Mouse (Mus musculus): Measurements from ENCODE around the gene Rnpepl1. TPM values are rescaled to one million over a fixed set of nuclear protein-coding genes. Genes with fewer than 3 reads are reported as not detected.
A peak's percentile ranks its signal among the peaks of the same experiment; 100 is the strongest.

Gene Rnpepl1
- polyA plus RNA-seq (2015; fragmentation: Nextera tagmentation; extraction: Ambion mirVana), result 44.0 and 45.5 TPM in 2 replicates

DNA sequence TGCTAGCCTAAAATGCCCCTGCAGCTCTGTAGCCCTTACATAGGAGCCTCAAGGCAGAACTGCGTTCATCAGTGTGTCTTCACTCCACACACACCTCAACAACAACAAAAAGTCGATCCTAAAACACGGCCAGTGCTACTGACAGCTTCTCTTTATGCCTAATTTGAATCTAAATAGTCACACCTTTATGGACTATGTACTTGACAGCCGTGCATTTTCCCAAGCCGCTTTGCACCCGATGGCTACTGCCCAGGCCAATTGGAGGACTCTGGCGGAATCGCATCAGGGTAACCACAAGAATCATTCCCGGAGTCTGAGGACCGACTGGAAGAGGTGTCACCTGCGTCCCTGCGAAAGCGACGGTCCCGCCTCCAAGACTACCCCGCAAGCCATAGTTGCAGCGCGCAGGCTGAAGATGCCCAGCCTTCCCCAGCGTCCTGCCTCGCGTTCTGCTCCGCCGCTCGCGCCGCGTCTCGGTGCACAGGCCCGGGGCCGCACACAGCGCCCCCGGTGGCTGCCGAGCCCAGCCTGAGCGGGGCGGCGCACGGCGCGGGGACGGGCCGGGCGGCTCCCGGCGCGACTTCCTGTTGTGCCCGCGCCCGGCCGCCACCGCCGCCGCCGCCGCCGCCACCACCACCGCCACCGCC lies at the start of gene Rnpepl1:
Gene Rnpepl1, plus strand, starts transcription at position 545 of the 647 bp plus-strand sequence.
- under 1% methylated on average over 41 of the region's 57 CpGs for WGBS
- Histone ChIP-seq H3K27ac (peak within 1 kb of the TSS; percentile 93), H3K9me3 (no peaks in the 10 kb centered on the region), H3K36me3 (peaks cover 10% of the 10 kb centered on the region; the same call in 1 of the 2 replicates), H3K9ac (peak within 1 kb of the TSS; percentile 62), H3K4me3 (replicated peaks) (peak within 1 kb of the TSS; percentile 68), H3K27me3 (replicated peaks) (no peaks in the 10 kb centered on the region), H3K4me2 (peak within 1 kb of the TSS; percentile 87), H3K4me1 (peaks cover 30% of the 10 kb centered on the region)
- peak; percentile 71 for ATAC-seq (ENCODE audit: insufficient read depth, low FRiP score, low read depth)

DNA sequence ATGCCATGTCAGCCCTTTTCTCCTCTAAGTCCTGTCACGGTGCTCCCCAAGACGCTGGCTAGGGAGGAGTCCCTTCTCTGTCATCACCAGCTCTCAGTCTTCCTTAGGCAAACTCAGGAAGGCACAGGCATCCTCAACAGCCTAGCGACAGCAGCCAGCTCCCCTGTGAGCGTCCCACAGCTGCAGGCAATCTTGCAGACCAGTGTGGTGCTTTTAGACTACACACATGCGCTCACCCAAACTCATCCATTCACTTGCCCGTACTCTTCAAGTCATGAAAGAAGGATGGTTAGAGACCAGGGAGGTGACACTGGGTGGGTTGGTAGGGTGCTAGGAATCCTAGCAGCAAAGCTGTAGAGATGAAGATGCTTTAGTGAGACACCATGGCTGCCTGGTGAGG lies 49.1 kb upstream of the Rnpepl1 start:
- H3K4me1 ChIP-seq, result no peaks in the 10 kb centered on the region
- ATAC-seq (ENCODE audit: insufficient read depth, low FRiP score, low read depth), result no peak
- no peaks in the 10 kb centered on the region for H3K9me3 ChIP-seq
- H3K27ac ChIP-seq, result no peak overlapping the region
- H3K4me3 ChIP-seq (replicated peaks), result no peak overlapping the region
- WGBS, result 74% methylated on average over 6 of the region's 6 CpGs
- H3K27me3 ChIP-seq (replicated peaks), result no peaks in the 10 kb centered on the region
- no peak overlapping the region for H3K4me2 ChIP-seq
- H3K9ac ChIP-seq, result no peak overlapping the region
- H3K36me3 ChIP-seq, result peaks cover 19% of the 10 kb centered on the region

DNA sequence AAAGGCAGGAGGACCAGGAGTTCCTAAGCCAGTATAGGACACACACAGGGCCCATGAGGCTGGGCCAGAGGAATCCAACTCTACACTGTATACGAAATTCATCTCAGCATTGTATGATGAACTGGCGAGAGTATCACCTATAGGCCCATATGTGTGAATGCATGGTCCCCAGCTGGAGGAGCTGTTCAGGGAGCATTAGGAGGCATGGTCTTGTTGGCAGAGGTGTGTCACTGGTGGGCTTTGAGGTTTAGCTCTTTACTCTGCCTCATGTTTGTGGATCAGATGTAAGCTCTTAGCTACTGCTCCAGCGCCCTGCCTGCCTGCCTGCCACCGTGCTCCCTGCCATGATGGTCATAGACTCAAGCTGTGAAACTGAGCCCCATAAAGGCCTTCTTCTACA lies 47.3 kb upstream of the Rnpepl1 start:
- Histone ChIP-seq H3K4me2 (no peak overlapping the region), H3K9me3 (no peaks in the 10 kb centered on the region), H3K4me3 (replicated peaks) (no peak overlapping the region), H3K27ac (no peak overlapping the region), H3K36me3 (peaks cover 12% of the 10 kb centered on the region; the same call in 1 of the 2 replicates), H3K4me1 (no peaks in the 10 kb centered on the region), H3K9ac (no peak overlapping the region), H3K27me3 (replicated peaks) (no peaks in the 10 kb centered on the region)
- no peak for ATAC-seq (ENCODE audit: insufficient read depth, low FRiP score, low read depth)
- WGBS, result 83% methylated on average over 4 of the region's 4 CpGs

DNA sequence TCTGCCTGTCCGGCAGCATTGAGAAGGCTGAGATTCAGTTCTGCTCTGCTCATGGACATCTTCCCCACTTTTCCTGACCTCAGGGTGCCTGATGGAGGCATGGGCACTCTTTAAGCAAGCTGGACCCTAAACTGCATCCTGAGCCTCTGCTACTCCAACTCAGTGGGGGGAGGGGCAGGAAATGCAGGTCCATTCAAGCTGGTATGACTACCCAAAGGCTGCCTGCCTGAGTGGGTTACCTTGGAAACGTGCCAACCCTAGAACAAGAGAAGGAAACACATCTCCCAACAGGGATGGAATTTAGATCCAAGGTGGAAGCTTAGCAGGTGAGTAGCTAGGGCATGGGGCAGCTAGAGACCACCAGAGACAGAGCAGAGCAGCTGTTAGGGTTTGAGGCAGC lies 44.4 kb upstream of the Rnpepl1 start:
- Histone ChIP-seq H3K4me2 (no peak overlapping the region), H3K9me3 (no peaks in the 10 kb centered on the region), H3K36me3 (no peaks in the 10 kb centered on the region), H3K4me3 (replicated peaks) (no peak overlapping the region), H3K4me1 (no peaks in the 10 kb centered on the region), H3K27ac (no peak overlapping the region), H3K27me3 (replicated peaks) (no peaks in the 10 kb centered on the region), H3K9ac (no peak overlapping the region)
- no peak for ATAC-seq (ENCODE audit: insufficient read depth, low FRiP score, low read depth)
- WGBS, result 64% methylated on average over 2 of the region's 2 CpGs

DNA sequence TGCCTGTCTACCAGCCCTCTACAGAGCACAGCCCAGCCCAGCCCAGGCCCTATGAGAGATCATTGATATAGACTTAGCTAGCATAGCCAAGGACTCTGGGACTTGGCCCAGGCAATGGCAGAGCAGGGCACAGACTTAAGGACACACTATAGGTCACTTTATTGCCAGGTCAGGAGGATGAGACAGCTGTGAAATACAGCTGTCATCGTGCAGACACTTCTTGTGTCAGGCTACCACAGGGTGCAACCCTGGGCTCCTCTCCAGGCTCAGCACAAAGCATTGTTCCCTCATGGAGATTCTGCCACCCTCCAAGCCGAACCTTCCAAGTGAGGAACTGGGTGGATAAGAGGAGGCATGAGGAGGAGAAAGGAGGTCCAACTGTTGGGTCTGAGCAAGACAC lies 40.6 kb upstream of the Rnpepl1 start:
- Histone ChIP-seq H3K9me3 (no peaks in the 10 kb centered on the region), H3K27me3 (replicated peaks) (no peaks in the 10 kb centered on the region), H3K4me3 (replicated peaks) (no peak overlapping the region), H3K9ac (no peak overlapping the region), H3K4me2 (no peak overlapping the region), H3K4me1 (no peaks in the 10 kb centered on the region), H3K36me3 (no peaks in the 10 kb centered on the region), H3K27ac (no peak overlapping the region)
- ATAC-seq (ENCODE audit: insufficient read depth, low FRiP score, low read depth), result no peak
- whole genome bisulfite sequencing, result 78% methylated on average over 2 of the region's 2 CpGs

DNA sequence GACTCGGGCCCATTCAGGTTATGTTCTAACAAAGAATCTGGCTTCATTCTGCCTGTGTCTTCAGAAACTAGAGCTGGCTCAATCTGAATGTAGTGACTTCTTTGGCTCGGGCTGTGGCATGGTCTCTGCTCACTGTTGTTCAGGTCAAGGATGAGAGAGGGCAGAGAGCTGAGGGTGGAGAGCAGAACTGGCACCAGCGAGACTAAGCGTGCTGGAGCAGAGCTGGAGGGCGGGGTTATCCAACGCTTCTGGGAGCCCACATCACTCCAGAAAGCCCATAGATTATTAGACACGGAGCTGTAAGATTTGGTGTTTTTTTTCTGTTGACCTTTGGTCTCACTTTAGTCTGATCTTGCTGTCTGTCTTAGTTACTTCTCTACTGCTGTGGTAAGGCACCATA lies 37.9 kb upstream of the Rnpepl1 start:
- Histone ChIP-seq H3K4me3 (replicated peaks) (no peak overlapping the region), H3K27ac (no peak overlapping the region), H3K9me3 (no peaks in the 10 kb centered on the region), H3K4me1 (no peaks in the 10 kb centered on the region), H3K27me3 (replicated peaks) (no peaks in the 10 kb centered on the region), H3K9ac (no peak overlapping the region), H3K4me2 (no peak overlapping the region), H3K36me3 (no peaks in the 10 kb centered on the region)
- ATAC-seq (ENCODE audit: insufficient read depth, low FRiP score, low read depth), result no peak
- 75% methylated on average over 7 of the region's 7 CpGs for WGBS

DNA sequence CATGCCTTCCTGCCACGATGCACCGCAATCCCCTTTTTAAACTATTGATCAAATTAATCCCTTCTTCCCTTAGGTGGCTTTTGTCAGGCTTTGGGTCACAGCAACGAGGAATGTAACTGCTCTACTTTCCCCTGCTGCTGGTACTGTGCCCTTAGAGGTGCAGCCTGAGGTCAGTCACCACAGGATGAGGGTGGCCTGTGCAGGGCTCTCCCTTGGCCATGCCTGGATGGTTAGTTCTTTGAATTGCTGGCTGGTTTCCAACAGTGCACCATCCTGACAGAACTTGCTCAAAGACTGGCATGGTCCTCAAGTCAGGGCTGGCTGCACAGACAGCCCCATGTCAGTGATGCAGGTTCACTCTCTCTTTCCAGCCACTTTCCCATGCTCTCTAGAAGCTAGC lies 36.6 kb upstream of the Rnpepl1 start:
- H3K9ac ChIP-seq, result no peak overlapping the region
- no peak overlapping the region for H3K4me3 ChIP-seq (replicated peaks)
- no peak for ATAC-seq (ENCODE audit: insufficient read depth, low FRiP score, low read depth)
- no peaks in the 10 kb centered on the region for H3K27me3 ChIP-seq (replicated peaks)
- H3K27ac ChIP-seq, result no peak overlapping the region
- 77% methylated on average over 3 of the region's 3 CpGs for WGBS
- no peak overlapping the region for H3K4me2 ChIP-seq
- no peaks in the 10 kb centered on the region for H3K4me1 ChIP-seq
- H3K36me3 ChIP-seq, result no peaks in the 10 kb centered on the region
- no peaks in the 10 kb centered on the region for H3K9me3 ChIP-seq

DNA sequence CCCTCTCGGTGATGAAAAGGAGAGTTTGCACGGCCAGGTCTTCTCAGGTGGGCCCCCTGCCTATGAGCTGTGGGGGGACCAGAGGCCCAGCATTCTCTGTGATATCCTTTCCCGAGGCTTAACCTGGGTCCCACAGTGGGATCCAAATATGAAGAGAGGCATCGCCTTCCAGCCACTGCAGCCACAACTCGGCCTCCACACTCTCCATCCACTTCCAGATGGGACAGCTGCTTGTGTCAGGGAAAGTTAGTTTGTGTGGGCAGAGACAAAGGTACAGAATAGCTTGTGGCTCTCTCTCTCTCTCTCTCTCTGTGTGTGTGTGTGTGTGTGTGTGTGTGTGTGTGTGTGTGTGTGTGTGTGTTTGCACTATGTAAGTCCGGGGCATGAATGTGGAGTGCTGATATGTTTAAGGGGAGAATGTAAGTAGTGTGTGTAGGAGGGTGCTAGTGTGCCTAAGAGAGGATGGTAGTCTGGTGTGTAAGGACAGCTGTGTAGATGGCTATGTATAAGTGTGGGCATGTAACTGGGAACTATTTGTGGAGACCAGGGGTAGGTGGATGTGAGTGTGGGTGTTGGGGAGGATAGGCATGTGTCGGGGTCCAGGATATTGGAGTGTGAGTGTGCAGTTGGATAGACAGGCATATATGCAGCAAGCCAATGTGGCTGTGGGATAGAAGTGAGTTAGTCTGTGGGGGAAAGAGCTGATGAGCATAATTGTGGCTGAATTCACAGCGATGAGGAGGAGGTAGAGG lies 35.0 kb upstream of the Rnpepl1 start:
- no peaks in the 10 kb centered on the region for H3K9me3 ChIP-seq
- H3K27me3 ChIP-seq (replicated peaks), result no peaks in the 10 kb centered on the region
- H3K4me1 ChIP-seq, result no peaks in the 10 kb centered on the region
- no peak overlapping the region for H3K9ac ChIP-seq
- no peak overlapping the region for H3K4me2 ChIP-seq
- 79% methylated on average over 8 of the region's 8 CpGs for WGBS
- H3K36me3 ChIP-seq, result no peaks in the 10 kb centered on the region
- ATAC-seq (ENCODE audit: insufficient read depth, low FRiP score, low read depth), result no peak
- H3K27ac ChIP-seq, result no peak overlapping the region
- no peak overlapping the region for H3K4me3 ChIP-seq (replicated peaks)

DNA sequence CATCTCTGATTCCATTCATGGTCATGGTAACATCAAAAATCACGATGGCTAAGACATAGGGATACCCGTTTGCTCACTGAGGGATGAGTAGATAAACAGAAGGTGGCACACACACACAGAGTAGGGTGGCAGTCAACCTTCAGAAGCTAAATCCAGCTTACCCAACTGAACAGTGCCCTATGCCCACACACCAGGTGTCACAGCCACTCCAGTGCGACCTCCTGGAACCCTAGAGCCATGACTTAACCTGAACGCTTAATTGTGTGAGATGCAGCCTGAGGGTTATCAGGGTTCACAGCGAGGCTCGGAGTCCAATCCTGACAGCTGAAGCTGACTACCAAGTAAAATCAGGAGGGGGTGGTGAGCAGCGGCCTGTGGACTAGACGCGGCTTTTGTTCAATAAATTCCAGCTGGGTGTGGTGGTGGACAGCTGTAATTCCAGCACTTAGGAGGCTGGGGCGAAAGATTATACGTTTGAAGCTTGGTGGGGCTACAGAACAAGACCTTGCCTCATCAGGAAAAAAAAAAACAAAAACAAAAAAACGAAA lies 33.1 kb upstream of the Rnpepl1 start:
- Histone ChIP-seq H3K4me1 (no peaks in the 10 kb centered on the region), H3K27me3 (replicated peaks) (no peaks in the 10 kb centered on the region), H3K4me3 (replicated peaks) (no peak overlapping the region), H3K36me3 (no peaks in the 10 kb centered on the region), H3K27ac (no peak overlapping the region), H3K9me3 (no peaks in the 10 kb centered on the region), H3K9ac (no peak overlapping the region), H3K4me2 (no peak overlapping the region)
- 56% methylated on average over 12 of the region's 12 CpGs for WGBS
- ATAC-seq (ENCODE audit: insufficient read depth, low FRiP score, low read depth), result no peak

DNA sequence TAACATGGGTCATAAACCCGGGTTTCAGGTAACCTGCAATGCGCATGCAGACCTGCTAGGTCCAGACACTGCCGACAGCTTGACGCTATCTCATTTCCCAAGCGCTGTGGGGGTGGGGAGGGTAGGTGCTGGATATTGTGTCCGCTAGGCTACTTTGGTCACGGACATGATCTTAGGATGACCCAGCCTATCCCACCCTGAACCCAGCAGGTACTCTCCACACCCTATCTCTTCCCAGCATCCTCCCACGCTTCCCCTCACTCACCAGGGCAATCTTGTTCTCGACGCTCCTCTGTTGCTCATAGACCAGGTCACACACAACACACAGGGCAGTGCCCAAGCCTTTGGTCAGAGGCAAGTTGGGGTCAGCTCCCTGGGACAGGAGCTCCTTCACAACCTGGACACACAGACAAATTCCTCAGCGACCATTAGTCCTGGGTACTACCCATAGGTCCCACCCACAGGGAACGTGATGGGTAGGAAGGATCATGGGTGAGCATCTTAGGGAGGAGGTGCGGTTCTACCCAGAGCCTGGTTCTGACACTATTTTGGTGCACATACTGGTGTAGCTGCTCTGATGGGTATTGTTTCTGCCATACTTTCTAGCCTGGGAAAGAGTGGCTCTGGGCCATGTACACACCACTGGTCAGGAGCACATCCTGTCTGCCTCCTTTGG lies 32.4 kb upstream of the Rnpepl1 start:
- H3K4me3 ChIP-seq (replicated peaks), result no peak overlapping the region
- H3K4me1 ChIP-seq, result no peaks in the 10 kb centered on the region
- no peaks in the 10 kb centered on the region for H3K27me3 ChIP-seq (replicated peaks)
- no peak overlapping the region for H3K9ac ChIP-seq
- no peaks in the 10 kb centered on the region for H3K9me3 ChIP-seq
- no peak overlapping the region for H3K4me2 ChIP-seq
- 82% methylated on average over 13 of the region's 13 CpGs for WGBS
- no peak for ATAC-seq (ENCODE audit: insufficient read depth, low FRiP score, low read depth)
- H3K36me3 ChIP-seq, result no peaks in the 10 kb centered on the region
- H3K27ac ChIP-seq, result no peak overlapping the region

DNA sequence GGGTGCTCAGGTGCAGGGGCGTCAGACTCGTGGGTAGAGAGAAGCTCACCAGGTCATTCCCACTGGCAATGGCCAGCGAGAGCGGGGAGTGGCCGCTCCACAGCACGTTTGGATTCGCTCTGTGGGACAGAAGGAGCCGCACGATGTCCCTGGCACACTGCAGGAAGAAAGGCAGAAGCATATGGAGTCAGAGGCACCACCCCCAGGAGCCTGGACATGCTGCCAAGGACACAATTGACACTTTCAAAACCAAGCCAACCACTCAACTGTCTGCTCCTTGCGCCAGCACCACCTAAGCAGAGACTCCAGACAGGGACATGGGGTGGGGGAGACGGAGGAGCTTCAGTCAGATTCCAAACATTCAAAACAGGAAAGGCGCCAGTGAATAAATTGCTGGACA lies 31.3 kb upstream of the Rnpepl1 start:
- 84% methylated on average over 12 of the region's 12 CpGs for WGBS
- H3K27ac ChIP-seq, result no peak overlapping the region
- no peak overlapping the region for H3K4me3 ChIP-seq (replicated peaks)
- no peak overlapping the region for H3K4me2 ChIP-seq
- ATAC-seq (ENCODE audit: insufficient read depth, low FRiP score, low read depth), result no peak
- H3K4me1 ChIP-seq, result no peaks in the 10 kb centered on the region
- no peaks in the 10 kb centered on the region for H3K9me3 ChIP-seq
- H3K27me3 ChIP-seq (replicated peaks), result no peaks in the 10 kb centered on the region
- no peak overlapping the region for H3K9ac ChIP-seq
- no peaks in the 10 kb centered on the region for H3K36me3 ChIP-seq

DNA sequence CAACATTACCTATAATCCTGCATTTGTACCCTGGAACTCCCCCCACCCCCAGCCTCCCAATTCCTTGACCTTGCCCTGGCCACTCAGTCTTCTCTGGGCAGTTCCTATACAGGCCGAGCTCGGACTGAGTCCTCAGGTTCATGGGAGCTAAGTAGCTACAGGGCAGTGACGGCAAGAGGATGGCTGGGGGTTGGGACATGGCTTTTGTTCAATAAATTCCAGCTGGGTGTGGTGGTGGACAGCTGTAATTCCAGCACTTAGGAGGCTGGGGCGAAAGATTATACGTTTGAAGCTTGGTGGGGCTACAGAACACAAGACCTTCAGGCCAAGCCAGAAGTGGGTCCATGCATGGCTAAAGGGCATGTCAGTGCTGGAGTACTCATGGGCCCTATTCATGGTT lies 30.5 kb upstream of the Rnpepl1 start:
- no peak overlapping the region for H3K4me3 ChIP-seq (replicated peaks)
- no peak overlapping the region for H3K4me2 ChIP-seq
- H3K9me3 ChIP-seq, result no peaks in the 10 kb centered on the region
- no peak overlapping the region for H3K27ac ChIP-seq
- H3K9ac ChIP-seq, result no peak overlapping the region
- H3K36me3 ChIP-seq, result no peaks in the 10 kb centered on the region
- no peaks in the 10 kb centered on the region; the same call in 1 of the 2 replicates for H3K27me3 ChIP-seq (replicated peaks)
- ATAC-seq (ENCODE audit: insufficient read depth, low FRiP score, low read depth), result no peak
- no peaks in the 10 kb centered on the region for H3K4me1 ChIP-seq
- 67% methylated on average over 5 of the region's 5 CpGs for WGBS
